ENCODE assay signal across 16 mouse cellular contexts in the genomic region with DNA sequence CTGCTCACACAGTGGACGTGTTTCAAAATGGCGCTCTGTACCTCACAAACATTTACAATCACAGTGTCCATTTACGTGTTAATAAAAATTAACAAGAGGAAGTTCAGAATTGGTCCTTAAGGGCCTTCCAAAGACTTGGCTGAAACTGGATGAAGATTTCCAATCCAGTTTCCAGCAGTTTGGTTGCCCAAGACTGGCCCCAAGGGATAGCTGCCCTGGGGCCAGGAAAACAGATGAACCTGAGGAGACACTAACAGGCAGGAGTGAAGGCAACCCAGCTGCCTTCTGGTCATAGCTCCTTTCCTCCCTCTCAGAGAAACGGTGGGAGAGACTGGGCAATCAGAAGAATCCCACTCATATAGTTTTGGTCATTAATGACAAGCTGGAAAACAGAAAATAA.
"Had no signal": no experiment of that assay in that cellular context is flagged by ENCODE, and none has a peak within 500 bp of the region (broad histone marks: within the 10 kb centered on the region; RNA-seq: fewer than 3 reads in every experiment).

No protein-coding gene starts in this region.

- H3K4me2 ChIP-seq: lung, embryonic 14.5 days; midbrain, embryonic 12.5 days; neural tube, embryonic 13.5 days; neural tube, embryonic 15.5 days; stomach, embryonic 15.5 days had no signal

- DNase-seq: lung, embryonic 14.5 days; lung, postnatal 10 days; lung, postnatal 4 days; midbrain, embryonic 14.5 days; right cerebral cortex, postnatal 14 days; thymus, adult 2 months; thymus, postnatal 25 days; thymus, postnatal 4 days had no signal

- H3K36me3 ChIP-seq: midbrain, embryonic 10.5 days; midbrain, embryonic 12.5 days; neural tube, embryonic 13.5 days; neural tube, embryonic 15.5 days; stomach, embryonic 15.5 days had no signal

- H3K9me3 ChIP-seq: midbrain, embryonic 12.5 days; neural tube, embryonic 13.5 days; neural tube, embryonic 15.5 days; stomach, embryonic 15.5 days had no signal

- H3K4me1 ChIP-seq: stomach, embryonic 15.5 days had no signal

- H3K9ac ChIP-seq: lung, embryonic 14.5 days; midbrain, embryonic 12.5 days; neural tube, embryonic 13.5 days; neural tube, embryonic 15.5 days; stomach, embryonic 15.5 days had no signal

- ATAC-seq: midbrain, embryonic 16.5 days had no signal

- H3K27ac ChIP-seq: midbrain, embryonic 10.5 days; midbrain, embryonic 12.5 days; neural tube, embryonic 13.5 days; neural tube, embryonic 15.5 days; stomach, embryonic 15.5 days; stomach, postnatal 0 days had no signal

- H3K27me3 ChIP-seq: midbrain, embryonic 12.5 days; stomach, embryonic 15.5 days had no signal

- H3K4me3 ChIP-seq: midbrain, embryonic 10.5 days; midbrain, embryonic 12.5 days; myocyte; neural tube, embryonic 13.5 days; neural tube, embryonic 15.5 days; stomach, embryonic 15.5 days had no signal
